Mouse (Mus musculus) fibroblast of lung, adult 2 months (primary cell): Measurements from ENCODE around the gene Srgap3.
"Not testable (repeated sequence)": the region's sequence is repeated elsewhere in the genome, so short reads cannot be mapped to it uniquely, and the experiment has no call there.

Source experiments
- DNase-seq: peaks from one replicate; pipeline ENCODE4 v3.0.0-alpha.2; 2011; ENCODE audit warnings: low read depth

Srgap3 gene

GRCm38 (mm10) chr6:112860290-112860689, 86.8 kb downstream of the Srgap3 start:
- DNase-seq = not testable (repeated sequence)

GRCm38 (mm10) chr6:112857057-112857456, 90.0 kb downstream of the Srgap3 start:
- no peak for DNase-seq

- DNase-seq = no peak
Measured at GRCm38 (mm10) chr6:112855183-112855582, 91.9 kb downstream of the Srgap3 start.

GRCm38 (mm10) chr6:112852261-112853235, 94.5 kb downstream of the Srgap3 start:
- no peak for DNase-seq

GRCm38 (mm10) chr6:112850745-112851144, 96.3 kb downstream of the Srgap3 start:
- no peak for DNase-seq

- DNase-seq = no peak
Measured at GRCm38 (mm10) chr6:112848629-112849180, 98.4 kb downstream of the Srgap3 start.

- DNase-seq = no peak
Measured at GRCm38 (mm10) chr6:112846863-112847262, 100.2 kb downstream of the Srgap3 start.

- peak; percentile 39 for DNase-seq
Measured at GRCm38 (mm10) chr6:112842426-112842825, 104.6 kb downstream of the Srgap3 start.

- no peak for DNase-seq
Measured at GRCm38 (mm10) chr6:112840400-112840799, 106.7 kb downstream of the Srgap3 start.

GRCm38 (mm10) chr6:112839391-112839790, 107.7 kb downstream of the Srgap3 start:
- peak; percentile 27 for DNase-seq

GRCm38 (mm10) chr6:112838879-112839278, 108.2 kb downstream of the Srgap3 start:
- DNase-seq = no peak

GRCm38 (mm10) chr6:112836712-112837111, 110.4 kb downstream of the Srgap3 start:
- DNase-seq = no peak

GRCm38 (mm10) chr6:112835413-112835812, 111.7 kb downstream of the Srgap3 start:
- DNase-seq = no peak

GRCm38 (mm10) chr6:112834430-112834829, 112.6 kb downstream of the Srgap3 start:
- no peak for DNase-seq

GRCm38 (mm10) chr6:112833763-112834162, 113.3 kb downstream of the Srgap3 start:
- no peak for DNase-seq

GRCm38 (mm10) chr6:112829196-112829595, 117.9 kb downstream of the Srgap3 start:
- DNase-seq = no peak

- no peak for DNase-seq
Measured at GRCm38 (mm10) chr6:112828420-112828819, 118.6 kb downstream of the Srgap3 start.

GRCm38 (mm10) chr6:112825657-112826056, 121.4 kb downstream of the Srgap3 start:
- no peak for DNase-seq

- DNase-seq = peak; percentile 63
Measured at GRCm38 (mm10) chr6:112823096-112823495, 124.0 kb downstream of the Srgap3 start.

GRCm38 (mm10) chr6:112820298-112820992, 126.6 kb downstream of the Srgap3 start:
- DNase-seq = no peak

GRCm38 (mm10) chr6:112818403-112818901, 128.6 kb downstream of the Srgap3 start:
- no peak for DNase-seq

- DNase-seq = no peak
Measured at GRCm38 (mm10) chr6:112815604-112816003, 131.5 kb downstream of the Srgap3 start.
